Mouse (Mus musculus): ENCODE measurements around the gene Tfpt.

Gene Tfpt

DNA sequence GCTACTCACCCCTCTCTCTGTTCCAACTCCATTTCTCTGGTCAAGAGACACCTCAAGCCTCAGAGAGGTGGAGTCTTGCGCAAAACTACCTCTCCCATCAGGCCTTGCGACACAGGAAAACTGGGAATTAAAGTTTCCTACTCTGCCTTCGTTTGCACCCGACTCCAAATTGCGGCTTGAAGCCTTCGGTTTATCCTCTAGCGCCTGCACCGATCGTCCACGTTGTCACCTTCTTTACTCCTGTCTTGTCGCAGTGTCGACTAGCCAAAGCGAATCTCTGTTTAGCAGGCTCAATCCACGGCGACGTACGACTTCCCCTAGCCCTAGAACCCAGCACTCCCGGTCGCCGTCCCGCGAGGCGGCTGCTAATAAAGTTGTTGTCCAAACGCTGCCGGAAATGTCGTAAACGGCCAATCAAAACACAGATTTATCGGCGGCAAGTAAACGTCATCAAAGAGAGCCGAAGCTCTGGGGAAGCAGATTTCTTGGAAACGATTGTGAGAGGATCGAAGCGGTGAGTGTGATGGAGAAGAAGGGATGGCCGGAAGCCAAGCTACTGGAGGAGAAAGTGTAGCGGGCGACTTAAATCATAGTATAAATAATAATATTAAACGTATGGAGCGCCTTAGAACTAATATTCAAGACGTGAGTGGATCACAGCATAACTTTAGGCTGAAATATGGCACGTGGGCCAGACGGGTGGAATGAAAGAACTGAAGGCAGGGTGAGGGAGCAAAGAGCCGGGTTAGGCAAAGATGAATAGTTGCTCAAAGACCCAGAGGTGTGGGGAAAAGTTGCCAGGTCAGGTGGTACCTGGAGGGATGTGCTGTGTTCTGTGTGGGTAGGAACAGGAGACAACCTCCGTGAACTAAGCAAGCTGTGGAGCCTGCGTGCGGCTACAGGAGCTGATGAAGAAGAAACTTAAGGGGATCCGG is at the start of gene Tfpt, which contains the start of gene Prpf31:
TSS of gene Tfpt (minus strand) at position 387 of the 935 bp plus-strand sequence.
TSS of gene Prpf31 (plus strand) at position 443 of the 935 bp plus-strand sequence.
- DNase-seq (ENCODE audit: low read depth, low spot score): peak; percentile 94

- DNase-seq (ENCODE audit: low read depth, low spot score): no peak
Measured at GRCm38 (mm10) chr7:3677342-3677741, 47.6 kb upstream of the Tfpt start, which contains the start of gene Tmc4. TSS of gene Tmc4 (minus strand) at chr7:3677553.

DNA sequence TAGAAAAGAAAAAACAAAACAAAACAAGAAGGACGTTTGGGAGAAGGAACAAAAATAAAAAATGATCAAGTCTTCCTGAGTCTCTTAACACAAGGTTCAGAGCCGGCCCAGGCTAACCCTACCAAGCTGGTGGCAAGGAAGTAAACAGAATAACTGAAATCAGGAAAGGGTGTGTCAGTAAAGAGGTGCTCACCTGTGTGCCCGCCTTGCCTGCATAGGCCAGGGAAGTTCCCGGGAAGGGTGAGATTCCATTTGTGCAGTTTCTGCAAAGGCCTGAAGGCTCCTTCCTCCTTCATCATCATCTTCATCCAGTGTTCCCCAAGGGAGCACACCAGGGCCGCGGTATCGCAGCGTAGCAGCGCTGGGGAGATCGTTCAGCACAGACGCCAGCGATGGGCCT is 46.6 kb upstream of the Tfpt start:
- no peak for DNase-seq (ENCODE audit: low read depth, low spot score)

- no peak for DNase-seq (ENCODE audit: low read depth, low spot score)
Measured at GRCm38 (mm10) chr7:3675228-3675548, 45.5 kb upstream of the Tfpt start.

GRCm38 (mm10) chr7:3674507-3675227 is 44.9 kb upstream of the Tfpt start:
- DNase-seq (ENCODE audit: low read depth, low spot score): no peak

- DNase-seq (ENCODE audit: low read depth, low spot score): no peak
Measured at GRCm38 (mm10) chr7:3666921-3667391, 37.2 kb upstream of the Tfpt start.

DNA sequence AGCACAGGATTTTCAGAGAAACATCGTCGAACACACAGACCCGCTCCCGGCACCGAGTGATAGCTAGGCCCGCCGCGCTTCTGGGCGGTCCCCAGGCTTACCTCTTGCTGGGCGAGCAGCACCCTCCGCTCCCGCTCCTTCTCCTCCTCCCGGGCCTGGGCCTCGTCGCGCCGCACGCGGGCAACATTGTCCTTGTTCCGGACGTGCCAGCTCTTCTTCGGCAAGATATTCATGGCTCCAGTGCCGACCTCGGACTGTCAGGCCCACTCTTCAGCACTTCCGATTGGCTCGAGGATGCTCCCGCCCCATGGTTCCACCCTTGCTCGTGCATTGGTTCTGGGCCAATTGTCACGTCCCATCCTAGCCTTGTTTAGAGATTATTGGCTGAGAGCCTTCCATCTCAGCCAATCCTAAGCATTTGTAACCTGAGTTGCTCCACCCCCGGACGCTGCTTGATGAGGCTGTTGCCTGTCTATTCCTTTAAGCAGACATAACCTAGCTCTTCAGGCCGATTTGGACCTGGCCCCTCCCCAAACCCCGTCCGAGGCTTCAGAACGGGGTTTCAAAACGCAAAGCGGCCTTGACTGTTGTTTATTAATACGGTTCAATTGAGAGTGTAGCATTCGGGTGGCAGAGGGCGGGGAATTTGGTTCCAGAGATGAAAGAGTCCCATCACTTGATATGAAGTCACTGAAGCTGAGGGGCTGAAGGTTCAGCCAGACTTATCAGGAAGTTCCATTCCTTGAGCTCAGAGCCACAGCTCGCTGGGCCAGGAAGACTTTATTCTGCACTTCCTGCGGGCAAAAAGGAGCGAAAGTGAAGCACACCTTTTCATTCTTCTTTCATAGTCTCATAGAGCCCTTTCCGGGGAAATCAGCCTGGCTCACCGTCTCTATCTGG is 35.7 kb upstream of the Tfpt start, which contains the start of gene Leng1:
TSS of gene Leng1 (minus strand) at position 626 of the 900 bp plus-strand sequence.
- DNase-seq (ENCODE audit: low read depth, low spot score): peak; percentile 87

DNA sequence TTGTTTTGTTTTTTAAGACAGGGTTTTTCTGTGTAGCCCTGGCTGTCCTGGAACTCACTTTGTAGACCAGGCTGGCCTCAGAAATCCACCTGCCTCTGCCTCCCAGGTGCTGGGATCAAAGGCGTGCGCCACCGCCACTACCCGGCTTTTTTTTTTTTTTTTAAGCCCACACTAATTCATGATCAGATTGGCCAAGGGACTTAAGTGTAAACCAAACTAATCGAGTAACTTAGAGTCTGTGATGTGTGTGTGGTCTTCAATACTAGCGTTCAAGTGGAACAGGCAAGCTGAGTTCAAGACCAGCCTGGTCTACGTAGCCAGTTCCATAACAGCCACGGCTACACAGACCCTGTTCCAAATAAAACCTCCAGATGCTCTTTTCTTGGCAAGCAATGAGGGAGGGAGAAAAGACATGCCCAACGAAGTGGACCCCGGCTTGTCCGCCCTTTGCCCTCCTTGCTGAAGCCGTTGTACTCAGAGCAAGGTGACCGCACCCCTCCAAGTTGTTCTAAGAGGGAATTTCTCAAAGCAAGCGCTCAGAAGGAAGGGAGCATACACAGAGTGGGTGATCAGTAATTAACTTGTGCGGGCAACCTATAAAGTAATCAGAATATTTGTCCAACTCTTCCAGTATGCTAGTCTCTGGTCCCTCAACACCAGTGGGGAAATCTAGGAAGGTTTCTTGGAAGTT is 34.9 kb upstream of the Tfpt start:
- DNase-seq (ENCODE audit: low read depth, low spot score): no peak

GRCm38 (mm10) chr7:3658578-3658977 is 28.8 kb upstream of the Tfpt start:
- DNase-seq (ENCODE audit: low read depth, low spot score): no peak

DNA sequence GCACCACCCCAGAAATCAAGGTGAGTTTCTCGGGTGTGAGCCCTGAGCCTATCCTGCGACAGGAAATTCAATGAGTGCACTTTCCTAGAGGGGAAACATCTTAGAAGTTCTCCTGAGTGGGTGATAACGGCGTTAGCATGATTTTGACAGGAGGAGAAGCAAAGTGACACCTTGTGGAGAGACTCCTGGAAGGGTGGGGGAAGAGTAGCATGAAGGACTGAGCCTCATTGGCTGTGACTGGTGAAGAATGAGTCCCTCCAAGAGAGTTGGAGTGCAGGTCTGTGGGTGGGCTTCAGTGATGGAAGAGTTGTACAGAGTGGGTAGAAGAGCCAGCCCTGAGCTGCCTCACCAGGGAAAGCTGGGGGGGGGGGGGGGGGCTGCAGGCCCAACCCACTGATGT is 27.2 kb upstream of the Tfpt start:
- DNase-seq (ENCODE audit: low read depth, low spot score): no peak

DNA sequence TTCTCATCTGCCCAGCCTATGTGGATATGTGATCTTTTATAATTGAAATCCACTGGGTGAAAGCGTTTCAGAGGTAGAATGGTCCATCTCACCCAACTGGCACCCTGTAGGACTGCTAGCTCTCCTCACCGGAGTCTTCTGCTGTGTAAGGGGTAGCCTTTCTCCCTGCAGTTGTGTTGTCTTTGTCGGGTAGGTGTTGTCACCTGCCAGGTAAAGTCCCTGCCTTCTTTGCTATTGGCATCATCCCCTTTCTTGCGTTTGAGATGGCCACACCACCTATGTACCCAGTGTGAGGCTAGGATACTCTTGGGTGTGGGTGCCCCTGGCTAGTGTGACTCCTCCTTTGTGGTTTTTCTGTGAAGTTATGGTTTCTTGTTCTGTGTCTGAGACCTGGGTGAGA is 16.9 kb upstream of the Tfpt start:
- DNase-seq (ENCODE audit: low read depth, low spot score): no peak

- no peak for DNase-seq (ENCODE audit: low read depth, low spot score)
Measured at GRCm38 (mm10) chr7:3646188-3646587, 16.5 kb upstream of the Tfpt start.

DNA sequence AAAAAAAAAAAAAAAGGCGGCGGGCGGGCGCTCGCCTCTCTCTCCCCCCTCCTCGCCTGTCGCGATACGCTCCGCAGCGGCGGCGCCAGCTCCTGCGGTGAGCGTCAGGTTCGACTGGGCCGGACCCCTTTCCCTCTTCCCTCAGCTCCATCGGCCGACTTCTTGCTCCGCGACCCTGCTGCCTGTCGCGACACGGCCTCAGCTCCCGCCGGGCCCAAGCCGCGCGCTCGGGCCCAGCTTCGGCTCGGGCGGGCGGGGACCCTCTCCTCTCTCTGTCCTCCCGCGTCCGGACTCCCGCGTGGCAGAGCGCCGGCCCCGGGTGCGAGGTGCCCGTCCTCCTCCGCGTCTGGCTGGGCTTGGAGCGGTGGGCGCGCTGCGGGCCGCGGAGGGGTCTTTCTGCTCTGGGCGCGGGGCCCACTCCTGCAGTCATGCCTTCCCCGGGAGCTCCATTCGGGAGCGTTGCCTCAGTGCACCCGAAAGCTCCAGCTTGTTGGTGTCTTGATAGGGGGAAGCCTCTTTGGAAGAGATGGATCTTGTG is 15.8 kb upstream of the Tfpt start:
- DNase-seq (ENCODE audit: low read depth, low spot score): no peak

DNA sequence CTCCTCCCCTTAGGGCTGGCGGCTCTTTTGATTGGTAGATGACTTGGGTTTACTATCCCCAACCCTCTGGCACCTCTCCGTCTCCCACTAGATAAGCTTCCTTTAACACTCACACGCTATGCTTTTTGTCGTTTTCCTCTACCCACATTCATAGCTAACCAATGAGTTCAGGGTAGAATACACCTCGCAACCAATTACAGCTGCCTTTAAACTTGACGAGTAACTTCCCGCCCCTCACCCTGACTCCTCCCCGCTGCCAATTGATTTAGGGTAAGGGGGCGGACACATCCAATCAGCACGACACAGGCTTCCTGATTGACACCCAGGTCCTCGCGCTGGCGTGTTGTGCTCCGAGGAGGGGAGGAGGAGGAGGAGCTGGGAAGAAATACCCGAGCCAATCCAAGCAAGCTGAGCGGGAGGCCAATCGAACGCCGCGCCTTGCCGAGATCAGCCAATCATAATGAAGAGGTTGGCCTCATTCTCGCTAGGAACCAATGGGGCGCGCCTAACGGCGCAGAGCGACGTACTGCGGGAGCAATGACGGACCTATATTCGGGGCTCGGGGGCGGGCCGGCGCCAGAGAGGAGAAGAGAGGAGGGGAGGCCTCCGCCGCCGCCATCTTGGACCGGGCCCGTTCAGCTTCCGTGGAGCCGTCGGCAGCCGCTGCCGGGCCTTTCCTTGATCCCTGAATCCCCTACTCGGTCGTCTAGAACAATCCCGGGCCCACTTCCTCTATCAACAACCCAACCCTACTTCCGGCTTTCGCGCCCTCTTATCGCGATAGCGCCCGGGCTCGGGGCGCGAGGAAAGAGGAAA is 15.2 kb upstream of the Tfpt start, which contains the start of gene Cnot3:
TSS of gene Cnot3 (plus strand) at position 597 of the 816 bp plus-strand sequence.
- DNase-seq (ENCODE audit: low read depth, low spot score): peak; percentile 97

DNA sequence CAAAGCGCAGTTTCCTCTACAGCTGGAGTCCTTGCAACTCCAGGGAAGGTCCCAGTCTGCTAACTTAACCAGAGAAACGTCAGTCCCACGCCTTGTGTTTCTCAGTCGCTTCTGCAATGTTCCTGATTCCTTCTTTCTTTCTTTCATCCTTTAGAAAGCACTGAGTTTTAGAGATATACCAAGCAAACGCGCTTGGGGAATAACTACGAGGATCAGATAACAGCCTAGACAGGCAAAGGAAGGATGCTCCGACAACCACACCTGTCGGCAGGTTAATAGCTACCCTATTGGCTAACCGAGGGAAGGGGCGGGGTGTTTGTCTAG is 14.6 kb upstream of the Tfpt start:
- DNase-seq (ENCODE audit: low read depth, low spot score): no peak

- no peak for DNase-seq (ENCODE audit: low read depth, low spot score)
Measured at GRCm38 (mm10) chr7:3643843-3644242, 14.1 kb upstream of the Tfpt start.

DNA sequence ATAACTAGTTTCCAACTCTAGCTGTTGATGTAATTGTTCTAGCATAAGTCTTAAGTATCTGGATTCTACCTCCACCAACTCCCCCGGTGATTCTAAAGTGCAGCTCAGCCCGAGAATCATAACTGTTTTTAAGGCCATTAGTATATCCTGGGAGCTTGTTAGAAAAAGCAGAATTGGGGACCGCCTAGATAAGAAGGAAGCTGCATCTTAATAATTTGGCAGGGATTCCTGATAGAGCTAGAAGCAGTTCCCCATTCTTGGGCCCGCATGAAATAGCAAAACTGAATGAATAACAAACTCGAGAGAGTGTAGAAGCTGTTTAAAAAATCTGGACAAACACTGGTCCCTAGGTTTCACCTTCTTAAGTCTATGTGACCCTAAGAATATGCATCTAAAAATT is 13.7 kb upstream of the Tfpt start:
- DNase-seq (ENCODE audit: low read depth, low spot score): no peak

DNA sequence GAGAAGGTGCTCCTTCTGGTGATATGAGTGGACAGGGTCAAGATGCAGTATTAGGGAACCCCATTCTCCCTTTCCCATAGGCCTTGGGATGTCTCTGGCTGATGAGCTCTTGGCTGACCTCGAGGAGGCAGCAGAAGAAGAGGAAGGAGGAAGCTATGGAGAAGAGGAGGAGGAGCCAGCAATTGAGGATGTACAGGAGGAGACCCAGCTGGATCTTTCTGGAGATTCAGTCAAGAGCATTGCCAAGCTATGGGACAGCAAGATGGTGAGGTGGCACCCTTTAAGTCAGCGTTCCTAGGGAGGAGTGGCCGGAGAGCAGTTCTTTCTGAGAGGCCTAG is 718 bp upstream of the Tfpt start:
- DNase-seq (ENCODE audit: low read depth, low spot score): no peak

DNA sequence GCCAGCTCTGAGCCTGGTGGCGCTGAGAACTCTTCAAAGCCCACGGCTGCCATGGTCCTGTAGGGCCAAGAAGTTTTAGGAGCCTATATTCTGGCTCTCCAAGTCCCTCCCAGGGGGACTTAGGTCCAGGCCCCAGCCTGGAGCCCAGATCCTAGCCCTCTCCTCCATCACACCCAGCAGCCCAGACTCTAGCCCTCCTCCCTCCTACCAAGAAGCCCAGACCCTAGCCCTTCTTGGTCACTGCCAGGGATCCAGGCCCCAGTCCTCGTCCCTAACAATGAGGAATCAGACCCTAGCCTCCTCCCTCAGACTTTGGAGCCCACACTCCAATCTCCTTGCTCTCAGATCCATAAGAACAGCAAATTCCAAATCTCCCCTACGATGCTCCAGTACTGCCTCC is 699 bp downstream of the Tfpt start:
- no peak for DNase-seq (ENCODE audit: low read depth, low spot score)
